Mouse (Mus musculus) forebrain, embryonic 12.5 days (tissue): ENCODE results near the gene Atg7. TPM values are rescaled to one million over a fixed set of nuclear protein-coding genes. Genes with fewer than 3 reads are reported as not detected.

Experiments used
- ATAC-seq: fragments of 200-750 bp; cut with Nextera tagmentation; 2 replicates; pipeline ENCODE4 v1.8.0; 2017; ENCODE audit warnings: moderate TSS enrichment; ENCODE audit not compliant: low FRiP score
- H3K27ac ChIP-seq: fragments of 300-500 bp; sonication (generic); 2 replicates; pipeline ENCODE4 v1.5.1; 2016; ENCODE audit warnings: mild to moderate bottlenecking
- H3K27me3 ChIP-seq: fragments of 300-500 bp; sonication (generic); 2 replicates; pipeline ENCODE4 v1.6.1; 2016; ENCODE audit warnings: mild to moderate bottlenecking
- H3K36me3 ChIP-seq: fragments of 300-500 bp; sonication (generic); replicated peaks from 2 replicates; pipeline ENCODE4 v1.6.1; 2016; ENCODE audit warnings: mild to moderate bottlenecking
- H3K4me1 ChIP-seq: fragments of 300-500 bp; sonication (generic); 2 replicates; pipeline ENCODE4 v1.6.1; 2016
- H3K4me2 ChIP-seq: fragments of 300-500 bp; sonication (generic); 2 replicates; pipeline ENCODE4 v1.6.1; 2016; ENCODE audit warnings: mild to moderate bottlenecking, moderate library complexity
- H3K4me3 ChIP-seq: fragments of 300-500 bp; sonication (generic); replicated peaks from 2 replicates; pipeline ENCODE4 v1.5.1; 2016; ENCODE audit warnings: mild to moderate bottlenecking
- H3K9ac ChIP-seq: fragments of 300-500 bp; sonication (generic); 2 replicates; pipeline ENCODE4 v1.6.1; 2016; ENCODE audit warnings: mild to moderate bottlenecking
- H3K9me3 ChIP-seq: fragments of 300-500 bp; sonication (generic); 2 replicates; pipeline ENCODE4 v1.6.1; 2016
- WGBS: fragments of 180-500 bp; shearing (Covaris S2); methylation state at CpG from one replicate; pipeline ENCODE4 v1.1.7; 2016; 5-methylcytosine and 5-hydroxymethylcytosine counted together
- polyA plus RNA-seq: library from polyadenylated mRNA; unstranded; fragments of >200 nt; fragmentation: Nextera tagmentation; extraction: Ambion mirVana; gene quantifications from 2 replicates; pipeline ENCODE4 v1.2.1, GENCODE M21; 2016

Atg7 gene
- polyA plus RNA-seq, 1 experiment from 2014 or later = 19.9 TPM

GRCm38 (mm10) chr6:114856501-114856900 is 213.6 kb downstream of the Atg7 start:
- Histone ChIP-seq H3K27me3 (peaks cover 7% of the 10 kb centered on the region; the same call in 1 of the 2 replicates), H3K36me3 (peaks cover 29% of the 10 kb centered on the region), H3K4me1 (peaks cover 47% of the 10 kb centered on the region), H3K9me3 (no peaks in the 10 kb centered on the region), H3K4me2 (no peak overlapping the region), H3K9ac (no peak overlapping the region), H3K4me3 (no peak overlapping the region), H3K27ac (no peak overlapping the region)
- WGBS = 86% methylated on average over 4 of the region's 4 CpGs
- ATAC-seq = no peak

GRCm38 (mm10) chr6:114857996-114858721 is 215.3 kb downstream of the Atg7 start:
- 0 out of 2 replicates have a peak overlapping the region, but pooled peaks have one; percentile 8 for H3K27ac ChIP-seq
- no peaks in the 10 kb centered on the region for H3K9me3 ChIP-seq
- WGBS = 93% methylated on average over 3 of the region's 3 CpGs
- peaks cover 7% of the 10 kb centered on the region; the same call in 1 of the 2 replicates for H3K27me3 ChIP-seq
- H3K4me2 ChIP-seq = no peak overlapping the region
- peaks cover 30% of the 10 kb centered on the region for H3K4me1 ChIP-seq
- no peak overlapping the region for H3K4me3 ChIP-seq
- no peak overlapping the region for H3K9ac ChIP-seq
- peaks cover 45% of the 10 kb centered on the region for H3K36me3 ChIP-seq
- no peak for ATAC-seq

- no peak overlapping the region for H3K27ac ChIP-seq
- H3K9me3 ChIP-seq = no peaks in the 10 kb centered on the region
Observed at GRCm38 (mm10) chr6:114858722-114859053, 215.8 kb downstream of the Atg7 start.

GRCm38 (mm10) chr6:114860677-114861568 is 218.0 kb downstream of the Atg7 start:
- no peak overlapping the region for H3K4me3 ChIP-seq
- ATAC-seq = no peak
- H3K4me2 ChIP-seq = no peak overlapping the region
- no peaks in the 10 kb centered on the region for H3K9me3 ChIP-seq
- peaks cover 57% of the 10 kb centered on the region for H3K36me3 ChIP-seq
- no peaks in the 10 kb centered on the region for H3K27me3 ChIP-seq
- no peak overlapping the region; the same call in 1 of the 2 replicates for H3K27ac ChIP-seq
- WGBS = 91% methylated on average over 14 of the region's 14 CpGs
- H3K4me1 ChIP-seq = peaks cover 10% of the 10 kb centered on the region; the same call in 1 of the 2 replicates
- no peak overlapping the region for H3K9ac ChIP-seq

More at GRCm38 (mm10) chr6:114858722-114859053, 215.8 kb downstream of the Atg7 start:
- Histone ChIP-seq H3K9ac (no peak overlapping the region), H3K4me3 (no peak overlapping the region), H3K27me3 (peaks cover 4% of the 10 kb centered on the region; the same call in 1 of the 2 replicates), H3K4me1 (peaks cover 25% of the 10 kb centered on the region), H3K4me2 (no peak overlapping the region), H3K36me3 (peaks cover 50% of the 10 kb centered on the region)
- 88% methylated on average over 4 of the region's 4 CpGs for WGBS
- no peak for ATAC-seq

GRCm38 (mm10) chr6:114861591-114861990 is 218.7 kb downstream of the Atg7 start:
- Histone ChIP-seq H3K27me3 (no peaks in the 10 kb centered on the region), H3K9me3 (no peaks in the 10 kb centered on the region), H3K9ac (no peak overlapping the region), H3K4me1 (peaks cover 10% of the 10 kb centered on the region; the same call in 1 of the 2 replicates), H3K4me3 (no peak overlapping the region), H3K36me3 (peaks cover 57% of the 10 kb centered on the region), H3K4me2 (no peak overlapping the region), H3K27ac (no peak overlapping the region; the same call in 1 of the 2 replicates)
- WGBS = 74% methylated on average over 9 of the region's 9 CpGs
- ATAC-seq = no peak

GRCm38 (mm10) chr6:114862046-114862445 is 219.1 kb downstream of the Atg7 start:
- H3K27ac ChIP-seq = 0 out of 2 replicates have a peak overlapping the region, but pooled peaks have one; percentile 19
- peaks cover 10% of the 10 kb centered on the region; the same call in 1 of the 2 replicates for H3K4me1 ChIP-seq
- peaks cover 57% of the 10 kb centered on the region for H3K36me3 ChIP-seq
- no peaks in the 10 kb centered on the region for H3K27me3 ChIP-seq
- H3K9me3 ChIP-seq = no peaks in the 10 kb centered on the region
- no peak overlapping the region for H3K9ac ChIP-seq
- H3K4me3 ChIP-seq = no peak overlapping the region
- 88% methylated on average over 9 of the region's 9 CpGs for WGBS
- ATAC-seq = no peak
- no peak overlapping the region for H3K4me2 ChIP-seq

- H3K36me3 ChIP-seq = peaks cover 55% of the 10 kb centered on the region
- WGBS = 95% methylated on average over 5 of the region's 5 CpGs
- H3K27ac ChIP-seq = 0 out of 2 replicates have a peak overlapping the region, but pooled peaks have one; percentile 31
- no peaks in the 10 kb centered on the region for H3K27me3 ChIP-seq
- no peak overlapping the region for H3K4me2 ChIP-seq
- ATAC-seq = no peak
- 0 out of 2 replicates have a peak, but pooled peaks cover 4% of the 10 kb centered on the region for H3K4me1 ChIP-seq
- no peak overlapping the region for H3K4me3 ChIP-seq
- H3K9me3 ChIP-seq = no peaks in the 10 kb centered on the region
- H3K9ac ChIP-seq = no peak overlapping the region
Observed at GRCm38 (mm10) chr6:114863501-114863900, 220.6 kb downstream of the Atg7 start.

- ATAC-seq = no peak
- no peaks in the 10 kb centered on the region for H3K9me3 ChIP-seq
- H3K27me3 ChIP-seq = no peaks in the 10 kb centered on the region
- peaks cover 13% of the 10 kb centered on the region for H3K4me1 ChIP-seq
- no peak overlapping the region for H3K27ac ChIP-seq
- H3K4me2 ChIP-seq = no peak overlapping the region
- H3K9ac ChIP-seq = no peak overlapping the region
- peaks cover 46% of the 10 kb centered on the region for H3K36me3 ChIP-seq
- WGBS = 95% methylated on average over 8 of the region's 8 CpGs
- H3K4me3 ChIP-seq = no peak overlapping the region
Observed at GRCm38 (mm10) chr6:114864421-114864820, 221.5 kb downstream of the Atg7 start.

GRCm38 (mm10) chr6:114866078-114866477 is 223.2 kb downstream of the Atg7 start:
- WGBS = 84% methylated on average over 3 of the region's 3 CpGs
- Histone ChIP-seq H3K36me3 (peaks cover 34% of the 10 kb centered on the region), H3K9ac (no peak overlapping the region), H3K27ac (no peak overlapping the region), H3K4me3 (no peak overlapping the region), H3K4me1 (peaks cover 29% of the 10 kb centered on the region), H3K4me2 (no peak overlapping the region), H3K9me3 (no peaks in the 10 kb centered on the region), H3K27me3 (no peaks in the 10 kb centered on the region)
- ATAC-seq = no peak

- 90% methylated on average over 4 of the region's 4 CpGs for WGBS
- H3K4me3 ChIP-seq = no peak overlapping the region
- peaks cover 34% of the 10 kb centered on the region for H3K36me3 ChIP-seq
- no peak overlapping the region for H3K4me2 ChIP-seq
- H3K27me3 ChIP-seq = no peaks in the 10 kb centered on the region
- H3K9me3 ChIP-seq = no peaks in the 10 kb centered on the region
- no peak overlapping the region for H3K9ac ChIP-seq
- H3K27ac ChIP-seq = no peak overlapping the region
- no peak for ATAC-seq
- H3K4me1 ChIP-seq = peaks cover 34% of the 10 kb centered on the region
Observed at GRCm38 (mm10) chr6:114866619-114867018, 223.7 kb downstream of the Atg7 start.

GRCm38 (mm10) chr6:114868656-114869055 is 225.8 kb downstream of the Atg7 start:
- no peaks in the 10 kb centered on the region for H3K9me3 ChIP-seq
- ATAC-seq = no peak; the same call in 1 of the 2 replicates

GRCm38 (mm10) chr6:114869501-114870076 is 226.7 kb downstream of the Atg7 start:
- Histone ChIP-seq H3K36me3 (peaks cover 7% of the 10 kb centered on the region; the same call in 1 of the 2 replicates), H3K27me3 (no peaks in the 10 kb centered on the region), H3K4me3 (no peak overlapping the region), H3K4me1 (peaks cover 56% of the 10 kb centered on the region), H3K4me2 (no peak overlapping the region), H3K9ac (no peak overlapping the region), H3K9me3 (no peaks in the 10 kb centered on the region), H3K27ac (peak overlapping the region; percentile 5; the same call in 1 of the 2 replicates)
- no peak for ATAC-seq
- WGBS = 82% methylated on average over 6 of the region's 6 CpGs

More at GRCm38 (mm10) chr6:114868656-114869055, 225.8 kb downstream of the Atg7 start:
- H3K27me3 ChIP-seq = no peaks in the 10 kb centered on the region
- H3K9ac ChIP-seq = no peak overlapping the region
- H3K4me3 ChIP-seq = no peak overlapping the region
- H3K36me3 ChIP-seq = peaks cover 15% of the 10 kb centered on the region
- 89% methylated on average over 7 of the region's 7 CpGs for WGBS
- H3K4me1 ChIP-seq = peaks cover 47% of the 10 kb centered on the region
- H3K27ac ChIP-seq = no peak overlapping the region
- H3K4me2 ChIP-seq = no peak overlapping the region
